Mouse (Mus musculus) spleen, adult 2 months (tissue): ENCODE measurements around the gene Olfr522.

Experiments used
- CTCF ChIP-seq: fragments of 200-500 bp; IDR thresholded peaks from 2 replicates; pipeline ENCODE4 v1.5.1; 2011; ENCODE audit warnings: mild to moderate bottlenecking, inconsistent platforms; ENCODE audit not compliant: insufficient read depth, insufficient read length, insufficient replicate concordance; ENCODE audit errors: extremely low read depth
- POLR2A ChIP-seq: fragments of 200-500 bp; IDR thresholded peaks from 2 replicates; pipeline ENCODE4 v1.6.1; 2011; ENCODE audit warnings: low read depth, low read length, inconsistent platforms

- TF ChIP-seq CTCF: no peak
- TF ChIP-seq POLR2A: no peak
These were observed 41.8 kb downstream of the Olfr522 start for GRCm38 (mm10) chr7:140122765-140123164.
